Mouse (Mus musculus) embryonic facial prominence, embryonic 11.5 days (tissue): ENCODE data around the gene Gm6592. TPM values are rescaled to one million over a fixed set of nuclear protein-coding genes. Genes with fewer than 3 reads are reported as not detected.
"Not testable (repeated sequence)": the region's sequence is repeated elsewhere in the genome, so short reads cannot be mapped to it uniquely, and the experiment has no call there.

Experiments
- ATAC-seq: fragments of 200-750 bp; cut with Nextera tagmentation; replicated peaks from 2 replicates; pipeline ENCODE4 v1.8.0; 2017; ENCODE audit warnings: low read depth; ENCODE audit not compliant: insufficient number of reproducible peaks, low FRiP score, low TSS enrichment
- DNase-seq: peaks from one replicate; pipeline ENCODE4 v3.0.0-alpha.2; 2015; ENCODE audit warnings: low spot score
- H3K27ac ChIP-seq: fragments of 300-500 bp; sonication (generic); replicated peaks from 2 replicates; pipeline ENCODE4 v1.5.1; 2014; ENCODE audit warnings: mild to moderate bottlenecking, low read depth, low read length, control low read depth
- H3K27me3 ChIP-seq: fragments of 300-500 bp; sonication (generic); 2 replicates; pipeline ENCODE4 v1.6.1; 2014; ENCODE audit warnings: mild to moderate bottlenecking, low read length, moderate library complexity, mixed read lengths; ENCODE audit not compliant: control insufficient read depth, insufficient read depth
- H3K36me3 ChIP-seq: fragments of 300-500 bp; sonication (generic); replicated peaks from 2 replicates; pipeline ENCODE4 v1.6.1; 2014; ENCODE audit warnings: low read depth, mild to moderate bottlenecking, low read length, moderate library complexity, mixed read lengths; ENCODE audit not compliant: control insufficient read depth, insufficient read depth
- H3K4me1 ChIP-seq: fragments of 300-500 bp; sonication (generic); 2 replicates; pipeline ENCODE4 v1.6.1; 2014; ENCODE audit warnings: low read length, mixed read lengths; ENCODE audit not compliant: control insufficient read depth, insufficient read depth
- H3K4me2 ChIP-seq: fragments of 300-500 bp; sonication (generic); 2 replicates; pipeline ENCODE4 v1.6.1; 2014; ENCODE audit warnings: low read depth, mild to moderate bottlenecking, control low read depth, low read length, moderate library complexity
- H3K4me3 ChIP-seq: fragments of 300-500 bp; sonication (generic); 2 replicates; pipeline ENCODE4 v1.5.1; 2014; ENCODE audit warnings: low read depth, low read length, control low read depth
- H3K9ac ChIP-seq: fragments of 300-500 bp; sonication (generic); replicated peaks from 2 replicates; pipeline ENCODE4 v1.6.1; 2014; ENCODE audit warnings: mild to moderate bottlenecking, control low read depth, low read length
- H3K9me3 ChIP-seq: fragments of 300-500 bp; sonication (generic); replicated peaks from 2 replicates; pipeline ENCODE4 v1.6.1; 2016; ENCODE audit warnings: mild to moderate bottlenecking, low read length, inconsistent platforms, mixed read lengths; ENCODE audit not compliant: control insufficient read depth
- WGBS: fragments of 180-500 bp; shearing (Covaris S2); extraction: QIAGEN DNeasy Blood & Tissue Kit; methylation state at CpG from one replicate; pipeline ENCODE4 v1.1.7; 2014; 5-methylcytosine and 5-hydroxymethylcytosine counted together
- polyA plus RNA-seq: library from polyadenylated mRNA; unstranded; fragments of >200 nt; fragmentation: Nextera tagmentation; extraction: Ambion mirVana; gene quantifications from 2 replicates; pipeline ENCODE4 v1.2.1, GENCODE M21; 2014

The Gm6592 gene
- polyA plus RNA-seq, result not detected in 2 replicates

DNA sequence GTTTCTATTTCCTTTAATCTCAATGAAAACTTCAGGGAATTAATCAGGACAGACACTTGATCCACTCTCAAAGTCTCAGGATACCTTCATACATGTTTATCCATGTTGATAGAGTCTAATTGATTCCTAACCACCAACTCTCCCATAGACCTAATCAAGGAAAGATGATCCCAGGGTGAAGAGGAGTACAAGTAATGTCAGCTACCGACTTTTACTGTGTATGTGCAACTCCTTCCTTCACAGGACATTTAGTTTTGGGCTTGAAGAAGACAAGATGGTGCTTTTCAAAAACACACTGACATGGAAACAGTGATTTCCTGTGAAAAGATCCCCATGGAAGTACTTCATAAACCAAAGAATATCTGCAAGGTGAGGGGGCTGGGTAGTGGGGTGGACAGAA is at the start of gene Gm6592:
Gene Gm6592 (plus strand): TSS at position 301 of the 400 bp plus-strand sequence.
- ATAC-seq, result no peak
- Histone ChIP-seq H3K27ac (no peak within 1 kb of the TSS), H3K4me3 (no peak within 1 kb of the TSS), H3K36me3 (no peaks in the 10 kb centered on the region), H3K9ac (no peak within 1 kb of the TSS), H3K4me1 (no peaks in the 10 kb centered on the region), H3K27me3 (no peaks in the 10 kb centered on the region), H3K9me3 (no peaks in the 10 kb centered on the region), H3K4me2 (no peak within 1 kb of the TSS)
- 64% methylated on average over 1 of the region's 1 CpGs for WGBS
- no peak for DNase-seq

DNA sequence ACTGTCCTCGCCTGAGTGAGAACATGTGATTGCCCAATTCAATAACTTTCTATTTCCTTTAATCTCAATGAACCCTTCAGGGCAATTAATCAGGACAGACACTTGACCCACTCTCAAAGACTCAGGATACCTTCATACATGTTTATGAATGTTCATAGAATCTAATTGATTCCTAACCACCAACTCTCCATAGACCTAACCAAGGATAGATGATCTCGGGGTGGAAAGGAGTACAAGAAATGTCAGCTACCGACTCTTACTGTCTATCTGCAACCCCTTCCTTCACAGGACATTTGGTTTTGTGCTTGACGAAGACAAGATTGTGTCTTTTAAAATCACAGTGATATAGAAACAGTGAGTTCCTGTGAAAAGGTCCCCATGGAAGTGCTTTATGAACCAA is 40.4 kb upstream of the Gm6592 start, which contains the start of gene Ssxb5:
Gene Ssxb5 (plus strand): TSS at position 301 of the 400 bp plus-strand sequence.
- not testable (repeated sequence) for DNase-seq, H3K27ac ChIP-seq, H3K9ac ChIP-seq, H3K9me3 ChIP-seq, H3K36me3 ChIP-seq, H3K4me1 ChIP-seq, H3K4me2 ChIP-seq, ATAC-seq, H3K27me3 ChIP-seq, H3K4me3 ChIP-seq
- WGBS, result 81% methylated on average over 4 of the region's 4 CpGs

DNA sequence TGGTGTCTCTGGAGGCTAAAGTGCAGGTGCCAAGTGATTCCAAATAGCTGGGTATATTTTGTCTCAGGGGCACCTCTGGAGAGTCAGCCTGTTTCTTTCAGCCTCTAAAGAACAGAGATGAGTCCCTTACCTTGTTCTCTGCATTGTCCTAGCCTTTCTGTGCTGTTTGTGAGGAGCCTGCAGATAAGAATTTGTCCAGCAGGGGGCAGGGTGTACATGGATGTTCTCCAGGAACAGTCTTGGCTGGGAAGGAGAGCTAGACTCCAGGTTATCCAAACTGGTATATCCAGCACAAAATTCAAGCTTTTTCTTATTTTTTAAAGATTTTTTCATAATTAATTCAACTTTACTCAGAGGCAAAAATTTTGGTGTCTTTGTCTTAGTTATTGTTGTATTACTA is 11.8 kb upstream of the Gm6592 start:
- H3K4me3 ChIP-seq, result no peak overlapping the region
- no peak overlapping the region for H3K27ac ChIP-seq
- ATAC-seq (no peak), DNase-seq (peak; percentile 11)
- H3K36me3 ChIP-seq, result no peaks in the 10 kb centered on the region
- no peaks in the 10 kb centered on the region for H3K4me1 ChIP-seq
- no peaks in the 10 kb centered on the region for H3K27me3 ChIP-seq
- H3K9ac ChIP-seq, result no peak overlapping the region
- H3K4me2 ChIP-seq, result no peak overlapping the region
- H3K9me3 ChIP-seq, result no peaks in the 10 kb centered on the region

DNA sequence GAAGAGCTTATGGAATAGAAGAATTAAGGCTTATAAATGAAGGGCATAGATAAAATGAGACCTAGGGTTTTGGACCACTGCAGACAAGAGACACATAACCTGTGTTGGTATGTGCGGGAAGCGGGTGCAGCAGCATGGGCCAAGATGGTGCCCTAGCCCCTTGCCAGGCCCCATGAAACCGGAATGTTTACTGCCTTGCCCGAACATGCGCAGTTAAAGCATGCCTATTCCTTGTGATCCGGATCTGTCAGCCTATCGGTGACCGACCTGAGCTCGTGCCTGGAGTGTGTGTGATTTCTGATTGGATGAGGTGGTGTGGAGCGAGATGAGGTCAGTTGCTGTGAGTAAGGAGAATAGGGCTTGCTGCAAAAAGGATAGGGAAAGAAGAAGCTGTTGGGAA is 8.7 kb downstream of the Gm6592 start:
- no peak for DNase-seq

DNA sequence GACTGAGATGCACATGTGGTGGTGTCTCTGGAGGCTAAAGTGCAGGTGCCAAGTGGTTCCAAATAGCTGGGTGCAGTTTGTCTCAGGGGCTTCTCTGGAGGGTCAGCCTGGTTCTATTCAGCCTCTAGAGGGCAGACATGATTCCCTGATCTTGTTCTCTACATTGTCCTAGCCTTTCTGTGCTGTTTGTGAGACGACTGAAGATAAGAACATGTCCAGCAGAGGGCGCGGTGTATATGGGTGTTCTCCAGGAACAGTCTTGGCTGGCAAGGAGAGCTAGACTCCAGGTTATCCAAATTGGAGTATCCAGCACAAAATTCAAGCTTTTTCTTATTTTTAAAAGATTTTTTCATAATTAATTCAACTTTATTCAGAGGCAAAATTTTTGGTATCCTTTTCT is 20.5 kb downstream of the Gm6592 start:
- ATAC-seq, H3K27ac ChIP-seq: not testable (repeated sequence)
- DNase-seq, result peak; percentile 74

More for the DNA sequence above, 8.7 kb downstream of the Gm6592 start:
- Histone ChIP-seq H3K4me1 (no peaks in the 10 kb centered on the region), H3K9ac (no peak overlapping the region), H3K27ac (no peak overlapping the region), H3K36me3 (no peaks in the 10 kb centered on the region), H3K4me2 (no peak overlapping the region), H3K27me3 (no peaks in the 10 kb centered on the region), H3K4me3 (no peak overlapping the region), H3K9me3 (no peaks in the 10 kb centered on the region)
- no peak for ATAC-seq
- WGBS, result 84% methylated on average over 10 of the region's 10 CpGs

DNA sequence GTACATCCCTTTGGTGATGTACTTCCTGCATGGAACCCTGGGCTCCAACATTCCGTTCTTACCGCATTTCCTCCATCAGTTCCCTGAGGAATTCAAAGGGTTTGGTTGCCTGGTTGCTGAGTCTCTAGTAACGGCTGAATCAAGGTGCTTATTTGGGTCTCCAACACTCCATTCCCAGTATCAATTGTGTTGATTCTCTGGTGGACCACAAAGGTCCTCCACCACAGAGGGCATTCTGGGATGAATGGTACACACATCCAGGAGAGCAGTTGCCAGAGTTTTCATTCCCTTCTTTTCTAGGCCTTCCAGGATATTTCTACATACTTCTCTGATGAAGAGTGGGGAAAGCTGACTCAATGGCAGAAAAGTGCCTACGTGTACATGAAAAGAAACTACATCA is 30.2 kb downstream of the Gm6592 start, which contains the start of gene Gm5751:
Gene Gm5751 (plus strand): TSS at position 301 of the 400 bp plus-strand sequence.
- not testable (repeated sequence) for H3K9ac ChIP-seq, H3K36me3 ChIP-seq, H3K9me3 ChIP-seq, H3K27ac ChIP-seq, H3K27me3 ChIP-seq, H3K4me1 ChIP-seq, H3K4me2 ChIP-seq, ATAC-seq, DNase-seq, H3K4me3 ChIP-seq
- 81% methylated on average over 3 of the region's 4 CpGs for WGBS

More for the DNA sequence above, 20.5 kb downstream of the Gm6592 start:
- H3K9ac ChIP-seq, H3K4me1 ChIP-seq, H3K4me2 ChIP-seq, H3K36me3 ChIP-seq, H3K4me3 ChIP-seq, H3K27me3 ChIP-seq, H3K9me3 ChIP-seq: not testable (repeated sequence)
- 0% methylated on average over 3 of the region's 3 CpGs for WGBS

DNA sequence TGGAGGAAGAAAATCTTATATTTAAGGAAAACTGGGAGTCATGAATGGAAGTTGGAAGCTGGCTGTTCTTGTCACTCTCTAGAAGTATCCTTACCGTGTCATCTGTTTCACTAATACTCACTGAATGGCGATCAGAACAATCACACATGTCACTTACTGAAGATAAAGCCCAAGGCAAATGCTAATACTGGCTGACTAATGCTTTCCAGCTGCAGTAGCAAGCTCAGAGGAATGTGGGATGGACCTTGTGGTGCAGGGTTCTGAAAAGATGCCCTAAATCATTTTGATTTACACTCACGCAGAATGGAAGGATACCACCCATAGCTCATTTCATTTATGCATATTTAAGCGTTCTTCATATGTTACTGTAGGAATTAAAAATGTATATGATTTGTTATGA is 40.5 kb downstream of the Gm6592 start:
- no peak overlapping the region for H3K4me2 ChIP-seq
- no peak for DNase-seq
- ATAC-seq, result no peak

DNA sequence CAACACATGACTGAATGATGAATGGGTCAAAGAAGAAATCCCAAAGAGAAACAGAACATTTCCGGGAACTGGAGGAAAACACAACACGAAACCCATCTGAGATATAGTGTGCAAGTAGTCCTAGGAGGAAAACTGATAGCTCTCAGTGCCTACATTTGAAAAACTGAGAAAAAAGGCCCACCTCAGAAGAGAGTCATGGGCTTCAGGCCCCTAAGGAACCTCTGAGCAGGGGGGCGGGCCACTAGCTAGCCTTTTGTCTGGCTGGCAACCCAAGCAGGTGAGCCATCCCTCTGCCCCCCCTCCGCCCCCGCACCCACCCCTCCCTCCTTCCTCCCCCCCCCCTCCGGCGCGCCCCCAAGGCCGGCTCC is 48.2 kb downstream of the Gm6592 start:
- no peaks in the 10 kb centered on the region for H3K4me1 ChIP-seq
- no peak overlapping the region for H3K27ac ChIP-seq
- peak overlapping the region; percentile 66 for H3K4me2 ChIP-seq
- peak; percentile 66 for ATAC-seq
- H3K9ac ChIP-seq, result peak overlapping the region; percentile 69
- no peak for DNase-seq
- no peaks in the 10 kb centered on the region for H3K36me3 ChIP-seq
- peak overlapping the region; percentile 52 for H3K4me3 ChIP-seq
- H3K9me3 ChIP-seq, result no peaks in the 10 kb centered on the region
- 47% methylated on average over 3 of the region's 9 CpGs for WGBS
- no peaks in the 10 kb centered on the region for H3K27me3 ChIP-seq

More for the DNA sequence above, 40.5 kb downstream of the Gm6592 start:
- no peak overlapping the region for H3K4me3 ChIP-seq
- no peaks in the 10 kb centered on the region for H3K27me3 ChIP-seq
- H3K9me3 ChIP-seq, result no peaks in the 10 kb centered on the region
- H3K9ac ChIP-seq, result no peak overlapping the region
- H3K27ac ChIP-seq, result no peak overlapping the region
- no peaks in the 10 kb centered on the region for H3K4me1 ChIP-seq
- no peaks in the 10 kb centered on the region for H3K36me3 ChIP-seq
- 65% methylated on average over 4 of the region's 4 CpGs for WGBS
